Mouse (Mus musculus) bone marrow macrophage, adult 2 months (primary cell): ENCODE results near the gene Olfr70.

ENCODE experiments used
- CTCF ChIP-seq: IDR thresholded peaks from 2 replicates; pipeline ENCODE4 v1.5.1; 2012; ENCODE audit warnings: low read depth, mild to moderate bottlenecking, low read length, moderate library complexity
- POLR2A ChIP-seq: IDR thresholded peaks from 2 replicates; pipeline ENCODE4 v1.6.1; 2012; ENCODE audit warnings: mild to moderate bottlenecking, low read depth, low read length, borderline replicate concordance

DNA sequence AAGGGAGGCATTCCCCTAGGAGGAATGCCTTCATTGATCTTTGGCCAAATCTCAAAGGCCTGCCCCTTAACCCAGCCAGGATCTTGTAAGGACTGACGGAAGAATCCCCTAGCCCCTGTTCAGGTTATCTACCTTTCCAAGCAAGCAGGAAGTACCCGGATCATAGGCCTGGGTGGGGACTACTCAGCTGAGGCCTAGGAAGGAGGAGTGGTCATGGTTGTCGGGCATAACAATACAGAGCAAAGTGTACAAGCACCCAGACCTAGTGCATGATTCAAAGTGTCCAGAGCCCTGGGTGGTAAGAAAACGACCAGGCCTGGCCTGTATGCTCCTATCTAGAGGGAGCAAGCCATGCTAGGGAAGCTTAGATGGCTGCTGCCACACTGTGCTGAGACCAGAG, 25.0 kb downstream of the Olfr70 start:
- TF ChIP-seq POLR2A (no peak), CTCF (no peak)
